Mouse (Mus musculus) stomach, postnatal 0 days (tissue): ENCODE measurements around the gene Cecr2. TPM values are rescaled to one million over a fixed set of nuclear protein-coding genes. Genes with fewer than 3 reads are reported as not detected.

Experiments
- ATAC-seq: fragments of 200-750 bp; cut with Nextera tagmentation; 2 replicates; pipeline ENCODE4 v1.8.0; 2017; ENCODE audit not compliant: low FRiP score, low TSS enrichment
- DNase-seq: peaks from one replicate; pipeline ENCODE4 v3.0.0-alpha.2; 2016; ENCODE audit warnings: low spot score
- H3K27ac ChIP-seq: fragments of 300-500 bp; sonication (generic); replicated peaks from 2 replicates; pipeline ENCODE4 v1.5.1; 2014; ENCODE audit warnings: mild to moderate bottlenecking, control low read depth
- H3K27me3 ChIP-seq: fragments of 300-500 bp; sonication (generic); 2 replicates; pipeline ENCODE4 v1.6.1; 2014; ENCODE audit warnings: low read length; ENCODE audit not compliant: control insufficient read depth, insufficient read depth
- H3K36me3 ChIP-seq: fragments of 300-500 bp; sonication (generic); 2 replicates; pipeline ENCODE4 v1.6.1; 2014; ENCODE audit warnings: low read length, mixed read lengths; ENCODE audit not compliant: control insufficient read depth, insufficient read depth
- H3K4me1 ChIP-seq: fragments of 300-500 bp; sonication (generic); replicated peaks from 2 replicates; pipeline ENCODE4 v1.6.1; 2014; ENCODE audit warnings: antibody characterized with exemption; ENCODE audit not compliant: control insufficient read depth, insufficient read depth
- H3K4me2 ChIP-seq: fragments of 300-500 bp; sonication (generic); replicated peaks from 2 replicates; pipeline ENCODE4 v1.6.1; 2014; ENCODE audit warnings: low read depth, mild to moderate bottlenecking, control low read depth, moderate library complexity
- H3K4me3 ChIP-seq: fragments of 300-500 bp; sonication (generic); 2 replicates; pipeline ENCODE4 v1.5.1; 2014; ENCODE audit warnings: low read depth, low read length, control low read depth
- H3K9ac ChIP-seq: fragments of 300-500 bp; sonication (generic); 2 replicates; pipeline ENCODE4 v1.6.1; 2014; ENCODE audit warnings: mild to moderate bottlenecking, low read length, control low read depth, mixed read lengths
- H3K9me3 ChIP-seq: fragments of 300-500 bp; sonication (generic); 2 replicates; pipeline ENCODE4 v1.6.1; 2016; ENCODE audit warnings: low read length; ENCODE audit not compliant: control insufficient read depth
- CTCF ChIP-seq: IDR thresholded peaks from 2 replicates; pipeline ENCODE4 v1.5.1; 2016; ENCODE audit warnings: antibody characterized with exemption, low read depth, mild to moderate bottlenecking, moderate library complexity
- EP300 ChIP-seq: optimal IDR thresholded peaks from 2 replicates; pipeline ENCODE3; 2016; ENCODE audit warnings: antibody characterized with exemption
- WGBS: fragments of 180-500 bp; shearing (Covaris S2); extraction: QIAGEN DNeasy Blood & Tissue Kit; methylation state at CpG from one replicate; pipeline ENCODE4 v1.1.7; 2014; 5-methylcytosine and 5-hydroxymethylcytosine counted together
- polyA plus RNA-seq: library from polyadenylated mRNA; unstranded; fragments of >200 nt; fragmentation: Nextera tagmentation; extraction: Ambion mirVana; gene quantifications from 2 replicates; pipeline ENCODE4 v1.2.1, GENCODE M21; 2015

Cecr2 gene
- polyA plus RNA-seq, 1 experiment from 2014 or later = 0.65 TPM

DNA sequence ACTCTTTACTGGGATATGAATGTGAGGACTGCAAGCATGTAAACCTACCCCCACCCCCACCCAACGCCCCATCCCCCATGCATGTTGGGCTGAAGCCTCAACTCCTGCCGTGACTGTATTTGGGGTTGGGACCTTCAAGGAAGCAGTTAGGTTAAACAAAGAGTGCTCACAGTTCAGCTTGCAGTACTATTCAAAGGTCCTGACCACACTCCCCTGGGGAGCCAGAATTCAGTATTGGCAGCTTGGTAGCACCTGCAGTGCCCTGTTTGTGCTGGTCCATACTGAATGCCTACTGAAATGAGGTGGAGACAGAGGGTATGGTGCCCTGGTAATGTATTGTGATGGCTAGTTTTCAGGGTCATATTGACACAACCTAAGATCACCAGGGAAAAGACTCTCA lies 39.1 kb upstream of the Cecr2 start:
- TF ChIP-seq CTCF = no peak
- no peak for TF ChIP-seq EP300
- Histone ChIP-seq H3K4me1 (no peaks in the 10 kb centered on the region), H3K27ac (no peak overlapping the region), H3K4me2 (no peak overlapping the region), H3K36me3 (no peaks in the 10 kb centered on the region), H3K4me3 (no peak overlapping the region), H3K9ac (no peak overlapping the region), H3K27me3 (no peaks in the 10 kb centered on the region), H3K9me3 (no peaks in the 10 kb centered on the region)
- no peak for DNase-seq
- no peak for ATAC-seq
- WGBS = 36% methylated on average over 2 of the region's 2 CpGs

DNA sequence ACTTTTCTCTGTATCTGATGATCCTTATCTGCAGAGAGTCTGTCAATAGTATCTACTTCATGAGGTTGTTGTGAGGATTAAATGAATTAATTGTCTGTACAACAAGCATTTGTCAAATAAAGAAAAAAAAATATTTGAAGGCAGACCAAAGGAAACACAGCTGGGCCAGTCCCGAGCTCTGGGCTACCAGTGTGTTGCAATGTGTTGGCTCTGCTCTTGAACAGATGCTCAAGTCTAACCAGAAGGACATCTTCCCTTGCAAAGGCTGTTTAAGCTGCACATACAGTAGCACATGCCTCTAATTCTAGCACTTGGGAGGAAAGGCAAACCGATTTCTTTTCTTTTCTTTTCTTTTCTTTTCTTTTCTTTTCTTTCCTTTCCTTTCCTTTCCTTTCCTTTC lies 37.2 kb upstream of the Cecr2 start:
- no peaks in the 10 kb centered on the region for H3K4me1 ChIP-seq
- ATAC-seq = no peak
- no peaks in the 10 kb centered on the region for H3K36me3 ChIP-seq
- TF ChIP-seq EP300 (no peak), CTCF (no peak)
- H3K27ac ChIP-seq = no peak overlapping the region
- no peak for DNase-seq
- WGBS = 62% methylated on average over 2 of the region's 2 CpGs
- no peak overlapping the region for H3K4me3 ChIP-seq
- H3K9me3 ChIP-seq = no peaks in the 10 kb centered on the region
- H3K9ac ChIP-seq = no peak overlapping the region
- no peaks in the 10 kb centered on the region for H3K27me3 ChIP-seq
- no peak overlapping the region for H3K4me2 ChIP-seq

- no peak for TF ChIP-seq EP300
- no peak for TF ChIP-seq CTCF
- Histone ChIP-seq H3K4me3 (no peak overlapping the region), H3K9me3 (no peaks in the 10 kb centered on the region), H3K36me3 (no peaks in the 10 kb centered on the region), H3K4me1 (no peaks in the 10 kb centered on the region), H3K27ac (no peak overlapping the region), H3K4me2 (no peak overlapping the region), H3K9ac (no peak overlapping the region), H3K27me3 (no peaks in the 10 kb centered on the region)
- 79% methylated on average over 8 of the region's 8 CpGs for WGBS
- DNase-seq = no peak
- no peak for ATAC-seq
Observed at GRCm38 (mm10) chr6:120635391-120636028, 30.7 kb upstream of the Cecr2 start.

DNA sequence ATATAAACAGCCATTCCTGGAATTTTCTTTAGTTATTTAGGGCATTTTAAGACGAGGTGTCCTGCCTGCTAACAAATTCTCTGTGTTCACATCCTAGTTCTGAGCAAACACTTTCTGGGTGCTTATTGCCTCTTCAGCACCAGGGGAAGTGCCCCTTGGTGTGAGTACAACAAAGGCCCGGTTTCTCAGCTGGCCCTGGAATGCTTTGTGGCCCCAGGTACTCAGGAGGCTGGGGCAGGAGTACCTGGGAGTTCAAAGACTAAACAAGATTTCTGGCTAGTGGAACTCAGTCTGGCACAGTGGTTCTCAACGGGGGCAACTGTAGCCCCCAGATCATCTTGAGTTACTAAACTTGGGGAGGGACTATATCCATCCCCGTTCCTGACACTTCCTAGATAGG lies 26.6 kb upstream of the Cecr2 start:
- no peak for ATAC-seq
- Histone ChIP-seq H3K9me3 (no peaks in the 10 kb centered on the region), H3K4me2 (no peak overlapping the region), H3K27me3 (no peaks in the 10 kb centered on the region), H3K4me1 (no peaks in the 10 kb centered on the region), H3K4me3 (no peak overlapping the region), H3K9ac (no peak overlapping the region), H3K36me3 (no peaks in the 10 kb centered on the region), H3K27ac (no peak overlapping the region)
- TF ChIP-seq CTCF (no peak), EP300 (no peak)
- DNase-seq = no peak
- WGBS = 37% methylated on average over 4 of the region's 4 CpGs

GRCm38 (mm10) chr6:120641866-120642378 lies 24.2 kb upstream of the Cecr2 start:
- no peak overlapping the region for H3K4me3 ChIP-seq
- H3K27me3 ChIP-seq = no peaks in the 10 kb centered on the region
- 70% methylated on average over 11 of the region's 11 CpGs for WGBS
- no peaks in the 10 kb centered on the region for H3K4me1 ChIP-seq
- DNase-seq (no peak), ATAC-seq (no peak)
- H3K9ac ChIP-seq = no peak overlapping the region
- TF ChIP-seq EP300 (no peak), CTCF (no peak)
- no peak overlapping the region for H3K27ac ChIP-seq
- H3K9me3 ChIP-seq = no peaks in the 10 kb centered on the region
- H3K4me2 ChIP-seq = no peak overlapping the region
- no peaks in the 10 kb centered on the region for H3K36me3 ChIP-seq

DNA sequence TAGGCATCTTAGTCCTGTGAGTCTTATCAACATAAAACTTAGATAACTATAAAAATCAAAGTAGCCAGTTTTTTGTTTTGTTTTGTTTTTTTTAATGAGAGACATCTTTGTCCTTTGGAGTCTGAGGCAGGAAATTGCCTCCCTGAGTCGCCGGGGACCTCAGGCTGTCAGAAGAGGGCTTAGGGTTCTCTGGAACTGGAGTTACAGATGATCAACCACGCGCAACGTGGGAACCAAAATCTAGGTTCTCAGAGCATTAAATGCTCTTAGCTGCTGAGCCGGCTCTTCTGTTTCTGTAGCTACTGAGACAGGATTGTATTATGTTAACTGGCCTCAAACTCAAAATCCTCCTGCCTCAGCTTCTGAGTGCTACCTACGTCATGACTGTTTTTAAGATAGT lies 22.4 kb upstream of the Cecr2 start:
- no peak overlapping the region for H3K9ac ChIP-seq
- no peaks in the 10 kb centered on the region for H3K36me3 ChIP-seq
- no peaks in the 10 kb centered on the region for H3K27me3 ChIP-seq
- no peak overlapping the region for H3K27ac ChIP-seq
- ATAC-seq (no peak), DNase-seq (no peak)
- H3K9me3 ChIP-seq = no peaks in the 10 kb centered on the region
- no peak overlapping the region for H3K4me2 ChIP-seq
- H3K4me3 ChIP-seq = no peak overlapping the region
- H3K4me1 ChIP-seq = no peaks in the 10 kb centered on the region
- 79% methylated on average over 7 of the region's 7 CpGs for WGBS
- TF ChIP-seq CTCF (no peak), EP300 (no peak)
